Mouse (Mus musculus) lung, postnatal 25 days (tissue): ENCODE results near the gene Tyro3.

ENCODE experiments used
- DNase-seq: peaks from one replicate; pipeline ENCODE4 v3.0.0; 2022; ENCODE audit warnings: low spot score

Tyro3 gene

DNA sequence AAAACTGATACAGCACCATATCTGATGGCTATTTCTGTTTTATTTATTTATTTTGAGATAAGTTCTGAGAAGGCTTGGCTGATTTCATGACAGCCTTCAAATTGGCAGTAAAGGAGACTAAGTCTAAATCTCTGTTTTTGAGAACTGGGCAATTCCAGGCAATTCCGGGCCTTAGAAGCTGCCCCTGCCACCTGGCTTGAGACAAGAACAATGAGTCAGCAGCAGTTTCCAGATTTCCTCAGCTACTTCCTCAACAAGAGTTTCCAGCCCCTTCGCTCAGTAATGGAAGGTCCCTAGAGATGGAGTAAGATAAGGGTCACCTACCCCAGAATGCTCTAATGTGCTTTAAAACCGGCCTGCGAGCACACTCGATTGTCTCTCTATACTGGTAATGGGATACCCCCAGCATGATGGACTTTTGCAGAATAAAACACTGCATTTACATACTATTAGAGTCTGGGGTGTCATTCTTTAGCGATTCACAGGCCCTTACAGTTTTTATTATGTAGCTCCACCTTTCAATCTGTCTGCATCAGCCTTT, 57.8 kb downstream of the Tyro3 start:
- no peak for DNase-seq

- no peak for DNase-seq
These were observed 59.8 kb downstream of the Tyro3 start for GRCm38 (mm10) chr2:119857341-119857740.

DNA sequence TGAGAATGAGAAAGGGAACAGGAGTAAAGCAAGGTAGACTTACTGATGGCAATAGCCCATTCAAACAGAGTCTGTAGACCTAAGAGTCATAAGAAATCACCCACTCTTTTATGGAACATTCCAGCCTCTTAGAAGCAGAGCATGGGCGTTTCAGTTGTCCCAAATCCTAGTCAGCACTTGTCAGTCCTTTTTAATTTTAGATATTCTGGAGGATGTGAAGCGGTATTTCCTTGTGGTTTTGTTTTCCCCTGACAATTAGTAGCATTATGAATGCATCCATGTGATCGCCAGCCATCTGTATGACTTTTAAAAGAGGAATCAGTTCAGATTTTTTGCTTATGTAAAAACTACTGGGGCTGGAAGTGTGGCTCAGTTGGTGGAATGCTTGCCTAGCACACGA, 67.0 kb downstream of the Tyro3 start:
- DNase-seq: no peak
